In genomic region chr16:45582512-45582911, GRCm38 (mm10) we compare ENCODE assay signal across 9 mouse cellular contexts. TPM values are rescaled to one million over a fixed set of nuclear protein-coding genes. Genes with fewer than 3 reads are reported as not detected.
DNase-seq lines count a peak whose midpoint lies in the region; ATAC-seq lines count a peak whose summit lies in the region.
"Had no signal": no experiment of that assay in that cellular context is flagged by ENCODE, and none has a peak within 500 bp of the region (broad histone marks: within the 10 kb centered on the region; RNA-seq: fewer than 3 reads in every experiment).

No protein-coding gene starts in this region.

- ATAC-seq in megakaryocyte progenitor cell, adult 5-6 weeks (replicated peaks; ENCODE audit: poor library complexity) = peak; percentile 89

- intact Hi-C loops in left cerebral cortex, postnatal 4 days (cut with DNase I) = no loop called here

- peak; percentile 5 for DNase-seq in cerebellum, adult 9-10 months
- no peak for DNase-seq in cerebellum, adult 11-12 months
- DNase-seq in left cerebral cortex, postnatal 4 days = peak; percentile 32
- DNase-seq in left cerebral cortex, adult 8-10 months (ENCODE audit: low spot score in 2 of 2) = no peak
- DNase-seq in c-Kit-positive CD71-negative TER-119-negative erythroid progenitor cells, embryonic 14.5 days (ENCODE audit: low read depth) = peak; percentile 19
- no peak for DNase-seq in ovary, postnatal 36 days (ENCODE audit: low spot score)
- DNase-seq in gastrocnemius, adult 8-10 months (ENCODE audit: low spot score in 2 of 2) = no peak

RNA-seq across cellular contexts. Expression of gene Gcsam, which starts 27.7 kb away (rescaled TPM):
- not detected for total RNA-seq in left cerebral cortex, postnatal 4 days (2021)
- total RNA-seq in left cerebral cortex, adult 8-10 months (2022) = not detected
- total RNA-seq in megakaryocyte progenitor cell, adult 5-6 weeks (2015) = 0.35 and 0.46 TPM in 2 replicates
- total RNA-seq in megakaryocyte progenitor cell, adult 5-6 weeks (2017) = 0.30 TPM in 1 of 2 replicates, not detected in the other
- not detected for total RNA-seq in gastrocnemius, adult 8-10 months (2022)
- total RNA-seq: ES-E14 had no signal

RNA-seq across cellular contexts. Expression of gene Slc9c1, which starts 47.4 kb away (rescaled TPM):
- not detected for total RNA-seq in left cerebral cortex, postnatal 4 days (2021)
- not detected for total RNA-seq in left cerebral cortex, adult 8-10 months (2022)
- not detected in 2 replicates for total RNA-seq in megakaryocyte progenitor cell, adult 5-6 weeks (2015)
- total RNA-seq in megakaryocyte progenitor cell, adult 5-6 weeks (2017) = not detected in 2 replicates
- total RNA-seq in gastrocnemius, adult 8-10 months (2022) = not detected
- total RNA-seq: ES-E14 had no signal

RNA-seq across cellular contexts. Expression of gene Gm17783, which starts 50.7 kb away (rescaled TPM):
- total RNA-seq in left cerebral cortex, postnatal 4 days (2021) = not detected
- total RNA-seq in left cerebral cortex, adult 8-10 months (2022) = not detected
- total RNA-seq in megakaryocyte progenitor cell, adult 5-6 weeks (2015) = not detected in 2 replicates
- not detected in 2 replicates for total RNA-seq in megakaryocyte progenitor cell, adult 5-6 weeks (2017)
- total RNA-seq in gastrocnemius, adult 8-10 months (2022) = not detected
- total RNA-seq: ES-E14 had no signal

Comparison
In these comparisons a context has a peak if more than half of its experiments do, and no peak if none do; other contexts are left out.
1. DNase-seq: peak in cerebellum, adult 9-10 months (single experiment), left cerebral cortex, postnatal 4 days (single experiment) and c-Kit-positive CD71-negative TER-119-negative erythroid progenitor cells, embryonic 14.5 days (single experiment); none in cerebellum, adult 11-12 months (single experiment), left cerebral cortex, adult 8-10 months (0 of 2), ovary, postnatal 36 days (single experiment) and gastrocnemius, adult 8-10 months (0 of 2).